Comparison of ENCODE assay signal across 26 mouse cellular contexts in genomic region chr6:65564657-65565039, GRCm38 (mm10). TPM values are rescaled to one million over a fixed set of nuclear protein-coding genes. Genes with fewer than 3 reads are reported as not detected.
A peak's percentile ranks its signal among the peaks of the same experiment; 100 is the strongest.
DNase-seq lines count a peak whose midpoint lies in the region; ATAC-seq lines count a peak whose summit lies in the region.
"Had no signal": no experiment of that assay in that cellular context is flagged by ENCODE, and none has a peak within 500 bp of the region (broad histone marks: within the 10 kb centered on the region; RNA-seq: fewer than 3 reads in every experiment).

No protein-coding gene starts in this region.

- H3K9me3 ChIP-seq in forebrain, embryonic 11.5 days (ENCODE audit: control insufficient read depth, low read length), result no peaks in the 10 kb centered on the region
- no peaks in the 10 kb centered on the region for H3K9me3 ChIP-seq in heart, embryonic 10.5 days
- H3K9me3 ChIP-seq: embryonic facial prominence, embryonic 15.5 days; heart, embryonic 15.5 days; limb, embryonic 12.5 days; liver, embryonic 12.5 days; midbrain, embryonic 12.5 days; neural tube, embryonic 12.5 days had no signal

- H3K27me3 ChIP-seq in forebrain, embryonic 11.5 days (ENCODE audit: control insufficient read depth, insufficient read depth, low read length), result no peaks in the 10 kb centered on the region
- H3K27me3 ChIP-seq in heart, embryonic 10.5 days (ENCODE audit: insufficient read depth, poor library complexity, severe bottlenecking), result no peaks in the 10 kb centered on the region
- H3K27me3 ChIP-seq: embryonic facial prominence, embryonic 15.5 days; heart, embryonic 15.5 days; limb, embryonic 12.5 days; liver, embryonic 12.5 days; midbrain, embryonic 12.5 days; neural tube, embryonic 12.5 days had no signal

- 77% methylated on average over 2 of the region's 2 CpGs for WGBS in forebrain, embryonic 11.5 days
- WGBS in heart, embryonic 10.5 days, result 40% methylated on average over 2 of the region's 2 CpGs

- no peak overlapping the region for H3K4me2 ChIP-seq in forebrain, embryonic 11.5 days (ENCODE audit: low read depth, low read length, severe bottlenecking)
- H3K4me2 ChIP-seq: embryonic facial prominence, embryonic 15.5 days; heart, embryonic 15.5 days; limb, embryonic 12.5 days; liver, embryonic 12.5 days; midbrain, embryonic 12.5 days; neural tube, embryonic 12.5 days had no signal

- DNase-seq in frontal cortex, postnatal 25 days (ENCODE audit: low spot score in 2 of 2), result no peak
- DNase-seq in naive thymus-derived CD4-positive, alpha-beta T cell, adult 2 months (ENCODE audit: low read depth), result peak; percentile 46
- no peak for DNase-seq in cerebellum, adult 11 months
- DNase-seq in forebrain, embryonic 11.5 days (ENCODE audit: low spot score), result no peak
- DNase-seq in heart, embryonic 10.5 days (ENCODE audit: low spot score), result no peak
- DNase-seq: adrenal gland, postnatal 36 days; cerebellum, adult 18-20 months; cerebellum, postnatal 25 days; heart, adult 2 months; kidney, adult 9 months; kidney, postnatal 25 days; lung, adult 2 months; lung, postnatal 36 days had no signal

- no peak overlapping the region for H3K27ac ChIP-seq in forebrain, embryonic 11.5 days (ENCODE audit: low read depth, low read length)
- H3K27ac ChIP-seq in heart, embryonic 10.5 days, result no peak overlapping the region
- H3K27ac ChIP-seq: embryonic facial prominence, embryonic 15.5 days; heart, adult 2 months; heart, embryonic 15.5 days; hindbrain, postnatal 0 days; limb, embryonic 12.5 days; liver, embryonic 12.5 days; midbrain, embryonic 12.5 days; neural tube, embryonic 12.5 days had no signal

- H3K36me3 ChIP-seq in forebrain, embryonic 11.5 days (ENCODE audit: control insufficient read depth, insufficient read depth, low read length), result no peaks in the 10 kb centered on the region
- no peaks in the 10 kb centered on the region for H3K36me3 ChIP-seq in heart, embryonic 10.5 days
- H3K36me3 ChIP-seq: embryonic facial prominence, embryonic 15.5 days; heart, embryonic 15.5 days; limb, embryonic 12.5 days; liver, embryonic 12.5 days; midbrain, embryonic 12.5 days; neural tube, embryonic 12.5 days had no signal

- ATAC-seq in frontal cortex, adult (ENCODE audit: low TSS enrichment), result peak; percentile 35; the same call in 1 of the 2 replicates
- peak; percentile 57 for ATAC-seq in CD4-positive, CD25-positive, alpha-beta regulatory T cell, adult 4 months
- 0 out of 2 replicates have a peak, but pooled peaks have one; percentile 18 for ATAC-seq in common myeloid progenitor, adult 5-6 weeks (replicated peaks; ENCODE audit: low read depth, poor library complexity, severe bottlenecking)
- ATAC-seq in forebrain, embryonic 11.5 days (replicated peaks; ENCODE audit: low FRiP score), result no peak
- ATAC-seq: hindbrain, postnatal 0 days; liver, embryonic 12.5 days had no signal

- H3K4me3 ChIP-seq in forebrain, embryonic 11.5 days (ENCODE audit: low read depth, low read length), result no peak overlapping the region
- H3K4me3 ChIP-seq in heart, embryonic 10.5 days, result no peak overlapping the region
- H3K4me3 ChIP-seq: embryonic facial prominence, embryonic 15.5 days; heart, adult 2 months; heart, embryonic 15.5 days; limb, embryonic 12.5 days; liver, embryonic 12.5 days; midbrain, embryonic 12.5 days; neural tube, embryonic 12.5 days had no signal

- H3K4me1 ChIP-seq in forebrain, embryonic 11.5 days (replicated peaks; ENCODE audit: control insufficient read depth, insufficient read depth, low read length), result no peaks in the 10 kb centered on the region
- H3K4me1 ChIP-seq in heart, embryonic 10.5 days, result no peaks in the 10 kb centered on the region
- H3K4me1 ChIP-seq: embryonic facial prominence, embryonic 15.5 days; heart, embryonic 15.5 days; limb, embryonic 12.5 days; liver, embryonic 12.5 days; midbrain, embryonic 12.5 days; neural tube, embryonic 12.5 days had no signal

- no peak overlapping the region for H3K9ac ChIP-seq in forebrain, embryonic 11.5 days (ENCODE audit: low read length)
- H3K9ac ChIP-seq: embryonic facial prominence, embryonic 15.5 days; heart, embryonic 15.5 days; limb, embryonic 12.5 days; liver, embryonic 12.5 days; midbrain, embryonic 12.5 days; neural tube, embryonic 12.5 days had no signal

RNA-seq across cellular contexts. Expression of gene Tnip3, which starts 39.5 kb away (rescaled TPM):
- polyA plus RNA-seq in CD4-positive, CD25-positive, alpha-beta regulatory T cell, adult 4 months (2017; shearing (Covaris generic)), result 1 to 10 TPM; 6.6 to 6.8 TPM
- 9.6 and 9.7 TPM in 2 replicates for total RNA-seq in common myeloid progenitor, adult 5-6 weeks (2017)
- 0.17 TPM in 1 of 2 replicates, not detected in the other for polyA plus RNA-seq in forebrain, embryonic 11.5 days (2014; fragmentation: Nextera tagmentation; extraction: Ambion mirVana)
- not detected in 2 replicates for polyA plus RNA-seq in heart, embryonic 10.5 days (2016; fragmentation: Nextera tagmentation; extraction: Ambion mirVana)
- total RNA-seq: gastrocnemius, adult 8-10 months; hindbrain, postnatal 0 days; left cerebral cortex, adult 8-10 months had no signal
- polyA plus RNA-seq: hindbrain, postnatal 0 days; limb, embryonic 12.5 days; midbrain, embryonic 12.5 days; neural tube, embryonic 12.5 days; small intestine, adult 2 months had no signal
